Mouse (Mus musculus) layer of hippocampus, adult 11-12 months (tissue): Measurements from ENCODE around the gene Nlk.
A peak's percentile ranks its signal among the peaks of the same experiment; 100 is the strongest.

ENCODE experiments used
- DNase-seq: peaks from one replicate; pipeline ENCODE4 v3.0.0; 2022; ENCODE audit warnings: low spot score

Gene Nlk

DNA sequence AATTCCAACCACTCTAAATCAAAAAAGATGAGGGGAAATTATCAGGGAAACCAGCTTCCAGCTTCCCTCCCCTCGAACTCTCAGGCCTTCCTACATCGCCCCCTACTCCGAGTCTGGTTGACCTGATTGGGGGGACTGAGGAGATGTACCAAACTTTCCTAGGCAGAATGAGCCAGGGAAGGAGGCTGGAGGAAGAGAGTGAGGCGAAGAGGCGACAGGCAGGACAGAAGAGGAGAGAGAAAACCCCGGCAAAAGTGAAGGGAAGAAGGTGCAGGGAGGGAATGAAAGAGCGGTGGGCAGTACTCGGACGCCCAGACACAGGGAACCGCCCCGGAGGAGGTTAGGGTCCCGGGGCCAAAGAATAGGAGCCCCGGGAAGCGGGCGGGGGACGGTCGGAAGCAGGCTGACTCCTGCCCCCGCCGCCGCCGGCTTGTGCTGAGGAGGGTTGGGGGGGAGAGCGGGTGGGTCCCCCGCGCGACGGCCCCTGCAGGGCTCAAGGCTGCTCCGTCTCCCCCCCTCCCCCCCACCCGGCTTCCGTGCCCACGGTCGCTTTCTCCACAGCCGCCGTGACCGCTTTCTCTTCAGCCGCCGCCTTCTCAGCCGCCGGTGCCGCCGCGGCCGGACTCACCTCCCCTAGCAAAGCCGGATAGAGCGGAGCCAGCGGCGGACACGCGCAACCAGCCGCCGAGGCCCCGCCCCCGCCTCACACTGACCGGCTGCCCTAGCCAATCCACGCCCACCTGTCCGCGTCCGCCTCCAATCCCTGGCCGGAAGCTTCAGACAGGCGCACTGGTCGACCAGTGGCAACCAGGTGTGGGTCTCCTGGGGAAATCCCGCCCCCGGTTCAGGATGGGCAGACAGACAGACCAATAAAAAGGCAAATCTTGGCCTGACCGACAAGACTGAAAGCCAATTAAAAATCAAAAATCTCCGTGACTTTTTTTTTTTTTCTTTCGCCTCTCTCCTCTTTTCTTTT is at the start of gene Nlk:
Gene Nlk, minus strand, starts transcription at position 597 of the 976 bp plus-strand sequence.
- peak; percentile 99 for DNase-seq

DNA sequence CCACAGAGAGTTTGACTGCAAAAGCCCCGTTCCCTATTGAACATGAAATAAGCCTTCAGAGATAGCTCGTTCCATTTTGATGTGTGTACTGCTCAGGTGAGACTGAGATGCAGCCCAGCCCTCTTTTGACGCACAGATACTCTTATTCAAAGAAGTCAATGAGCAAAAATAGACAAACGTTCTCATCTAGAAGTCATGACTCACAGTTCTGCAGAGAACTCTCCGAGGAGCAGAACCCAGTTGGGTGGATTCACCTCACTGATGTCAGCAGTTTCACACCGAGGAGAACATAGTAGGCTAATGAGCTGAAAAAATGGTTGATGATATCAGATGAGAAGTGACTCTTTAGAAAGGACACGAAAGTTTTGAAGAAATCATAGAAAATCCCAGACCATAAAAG is 49.1 kb upstream of the Nlk start:
- no peak for DNase-seq

DNA sequence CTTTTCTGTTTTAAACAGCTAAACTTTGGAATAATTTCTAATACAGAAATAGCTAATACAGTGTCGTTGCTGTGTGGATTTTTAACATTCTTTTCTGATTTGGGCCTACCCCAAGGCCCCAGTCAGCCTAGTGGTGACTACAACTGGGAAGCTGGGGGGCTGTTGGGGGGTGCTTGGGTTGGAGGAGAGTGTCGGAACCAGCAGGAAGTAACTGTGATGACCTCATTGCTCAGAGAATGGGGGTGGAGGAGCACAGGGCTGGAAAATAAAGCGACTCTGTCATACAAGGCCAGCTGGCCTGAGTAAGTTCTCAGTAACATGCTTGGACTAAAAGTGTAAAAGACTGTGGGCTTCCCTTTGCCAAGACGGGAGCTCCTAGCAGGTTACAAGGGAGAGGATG is 48.3 kb upstream of the Nlk start:
- DNase-seq = no peak

DNA sequence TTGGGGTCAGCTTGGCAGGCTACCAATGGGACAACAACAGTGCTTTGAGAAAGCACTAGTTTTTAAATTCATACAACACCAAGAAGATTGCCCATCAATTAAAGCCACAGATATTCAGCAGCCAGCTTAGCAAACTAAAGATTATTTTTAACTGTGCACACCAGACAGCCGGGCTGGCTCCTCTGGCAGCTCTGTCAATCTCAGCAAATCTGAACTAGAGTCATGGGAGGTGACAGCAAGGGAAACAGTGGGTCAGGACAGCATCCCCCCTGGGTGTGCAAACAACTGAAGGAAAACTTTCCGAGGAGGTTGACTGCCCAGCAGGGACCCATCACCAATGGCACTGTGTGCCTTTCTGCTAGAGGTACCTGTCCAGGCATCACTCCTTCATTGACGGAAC is 45.3 kb upstream of the Nlk start:
- no peak for DNase-seq

DNA sequence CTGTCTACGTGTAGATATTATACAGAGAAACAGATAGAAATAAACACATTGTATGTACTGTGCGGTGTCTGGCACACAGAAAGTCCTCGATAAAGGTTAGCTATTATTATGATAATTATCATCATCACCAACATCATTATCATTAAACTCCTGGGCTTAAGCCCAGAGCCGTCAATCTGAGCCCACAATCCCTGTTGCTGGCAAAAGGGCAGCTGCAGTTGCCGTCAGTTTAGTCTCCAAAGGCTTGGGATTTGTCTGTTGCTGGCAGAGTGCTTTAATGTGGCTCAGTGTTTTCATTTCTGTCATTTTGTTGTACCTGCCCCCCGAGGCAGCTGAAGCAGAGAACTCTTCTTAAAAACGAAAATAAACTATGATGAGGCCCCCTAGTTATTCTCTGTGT is 44.8 kb upstream of the Nlk start:
- DNase-seq = no peak

DNA sequence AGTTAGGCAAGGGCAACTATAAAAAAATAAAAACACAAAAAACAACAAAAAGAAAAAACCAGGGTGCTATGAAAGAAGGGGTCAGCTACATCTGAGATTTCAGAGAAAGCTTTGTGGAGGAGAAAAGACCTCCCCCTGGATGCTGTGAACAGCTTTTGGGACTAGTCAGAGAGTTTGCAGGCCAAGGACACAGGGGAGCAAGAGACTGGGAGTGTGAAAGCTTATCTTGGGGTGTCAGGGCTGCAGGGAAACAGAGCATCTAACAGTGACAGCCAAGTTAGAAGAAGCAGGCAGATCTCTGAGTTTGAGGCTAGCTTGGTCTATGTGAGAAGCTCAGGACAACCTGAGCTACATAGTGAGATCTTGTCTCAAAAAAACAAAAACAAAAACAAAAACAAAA is 42.2 kb upstream of the Nlk start:
- DNase-seq = no peak

DNA sequence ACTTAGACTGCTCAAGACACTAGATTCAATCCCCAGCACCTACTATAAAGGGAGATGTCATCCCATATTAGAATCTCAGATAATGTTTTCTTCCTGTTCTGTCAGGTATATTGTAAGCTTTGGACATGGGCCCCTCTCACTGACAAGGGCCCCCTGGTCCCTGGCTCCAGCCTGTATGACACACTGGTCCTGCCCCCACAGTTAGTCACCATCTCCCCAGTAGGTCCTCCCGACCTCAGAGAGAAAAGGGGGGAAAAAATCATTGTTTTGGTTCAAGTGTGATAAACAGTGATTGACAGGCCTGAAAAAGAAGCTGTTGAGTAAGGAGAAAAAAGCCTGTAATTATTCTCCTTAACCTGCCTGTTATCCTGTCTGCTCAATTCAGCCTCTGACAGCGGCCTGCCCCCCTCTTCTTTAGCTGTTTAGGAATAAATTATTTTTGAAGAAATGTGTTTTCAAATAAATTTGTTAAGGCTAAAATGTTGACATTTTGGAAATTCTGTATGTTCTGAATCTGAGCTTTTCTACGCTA is 39.8 kb upstream of the Nlk start:
- DNase-seq = no peak

DNA sequence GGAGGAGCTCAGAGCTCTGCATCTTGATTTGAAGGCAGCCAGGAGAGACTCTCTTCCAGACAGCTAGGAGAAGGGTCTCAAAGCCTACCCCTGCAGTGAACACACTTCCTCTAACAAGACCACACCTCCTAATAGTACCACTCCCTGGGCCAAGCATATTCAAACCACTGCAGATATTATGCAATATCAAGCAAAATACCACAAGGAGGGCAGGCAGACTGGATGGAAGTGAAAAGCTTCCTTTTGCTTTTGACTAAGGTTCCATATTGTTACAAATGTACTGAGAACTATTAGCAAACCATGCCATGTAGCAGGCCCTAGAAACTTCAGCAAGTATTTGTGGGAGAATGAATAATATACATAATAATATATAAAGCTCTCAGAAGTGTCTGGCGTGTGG is 38.0 kb upstream of the Nlk start:
- no peak for DNase-seq

DNA sequence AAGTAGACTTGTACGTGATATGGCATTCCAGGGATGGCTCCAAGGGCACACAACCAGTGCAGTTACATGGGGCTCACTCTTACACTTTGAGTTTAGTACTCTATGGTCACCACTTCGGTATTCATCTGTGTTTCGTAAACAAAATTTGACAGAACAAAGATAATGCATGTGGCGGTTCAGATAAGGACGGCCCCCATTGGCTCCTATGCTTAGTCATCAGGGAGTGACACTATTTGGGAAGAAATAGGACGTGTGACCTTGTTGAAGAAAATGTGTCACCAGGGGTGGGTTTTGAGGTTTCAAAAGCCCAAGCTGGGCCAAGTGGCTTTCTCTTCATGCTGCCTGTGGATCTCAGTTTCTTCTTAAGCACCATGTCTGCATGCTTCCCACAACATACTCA is 35.4 kb upstream of the Nlk start:
- no peak for DNase-seq

DNA sequence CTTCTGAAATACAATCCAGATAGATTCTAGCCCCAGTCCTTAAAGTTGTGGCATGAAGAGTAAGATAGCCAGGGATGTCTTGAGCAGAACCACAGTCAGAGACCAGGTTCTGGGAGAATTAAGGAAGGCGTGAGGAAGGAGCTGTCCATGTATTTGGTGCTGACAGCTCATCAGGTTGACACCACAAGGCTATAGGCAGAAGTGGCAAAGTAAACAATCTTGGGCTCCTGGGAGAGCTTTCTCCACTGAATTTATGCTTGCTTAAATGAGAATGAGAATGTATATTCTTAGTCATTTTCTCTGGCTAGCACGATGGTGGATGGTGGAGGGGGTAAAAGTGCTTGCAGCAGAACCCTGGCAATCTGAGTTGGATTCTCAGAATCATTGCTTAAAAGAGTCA is 33.7 kb upstream of the Nlk start:
- DNase-seq = no peak

DNA sequence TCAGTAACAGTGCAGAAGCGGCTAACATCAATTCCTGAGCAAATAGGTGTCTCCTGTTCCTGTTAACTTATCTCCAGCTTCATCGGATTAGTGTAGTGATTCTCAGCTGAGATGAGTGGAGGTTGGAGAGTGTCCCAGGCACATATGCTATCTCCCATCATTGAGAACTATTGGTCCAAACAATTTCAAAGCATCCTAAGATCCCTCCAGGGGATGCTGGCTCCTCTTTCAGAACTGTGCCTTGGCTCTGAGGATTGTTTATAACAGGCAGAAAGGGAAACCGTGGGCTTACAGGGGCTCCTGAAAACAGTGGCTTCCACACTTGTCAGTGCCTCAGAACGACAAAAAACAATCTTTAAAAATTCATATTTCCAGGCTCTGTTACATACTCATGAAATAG is 30.9 kb upstream of the Nlk start:
- DNase-seq = no peak

DNA sequence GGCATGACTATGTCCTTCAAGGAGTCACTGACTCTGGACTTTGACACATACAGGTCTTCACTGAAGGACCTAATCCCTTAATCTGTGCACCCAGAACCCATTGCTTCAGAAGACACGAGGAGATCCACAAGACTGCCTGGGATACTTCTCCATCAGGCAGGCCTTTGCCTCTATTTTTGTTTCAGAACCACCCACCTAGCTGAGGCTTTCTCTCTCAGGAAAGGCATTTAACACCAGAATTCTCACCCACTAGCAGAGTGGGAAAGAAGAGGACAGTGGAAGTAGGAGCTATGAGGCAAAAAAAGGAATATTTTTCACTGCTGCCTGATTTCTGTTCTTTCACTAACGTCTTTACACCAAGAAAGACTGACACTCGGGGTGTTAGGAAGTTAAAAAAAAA is 29.2 kb upstream of the Nlk start:
- peak; percentile 16 for DNase-seq

DNA sequence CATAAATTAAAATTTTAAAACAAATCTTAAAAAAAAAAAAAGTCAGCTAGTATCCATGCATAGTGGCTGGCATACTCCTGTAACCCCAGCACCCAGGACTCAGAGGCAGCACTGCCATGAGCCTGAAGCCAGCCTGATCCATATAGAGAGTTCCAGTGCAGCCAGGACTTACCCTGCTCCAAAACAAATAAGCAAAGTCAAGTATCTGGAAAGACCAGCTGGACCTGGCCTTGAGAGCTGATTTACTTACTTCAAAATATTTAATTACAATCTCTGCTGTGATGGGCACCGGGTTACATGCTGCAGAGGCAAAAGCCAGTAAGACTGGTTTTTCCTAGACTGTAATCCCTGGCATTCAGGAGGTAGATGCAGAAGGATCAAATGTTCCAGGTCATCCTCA is 27.6 kb upstream of the Nlk start:
- no peak for DNase-seq

DNA sequence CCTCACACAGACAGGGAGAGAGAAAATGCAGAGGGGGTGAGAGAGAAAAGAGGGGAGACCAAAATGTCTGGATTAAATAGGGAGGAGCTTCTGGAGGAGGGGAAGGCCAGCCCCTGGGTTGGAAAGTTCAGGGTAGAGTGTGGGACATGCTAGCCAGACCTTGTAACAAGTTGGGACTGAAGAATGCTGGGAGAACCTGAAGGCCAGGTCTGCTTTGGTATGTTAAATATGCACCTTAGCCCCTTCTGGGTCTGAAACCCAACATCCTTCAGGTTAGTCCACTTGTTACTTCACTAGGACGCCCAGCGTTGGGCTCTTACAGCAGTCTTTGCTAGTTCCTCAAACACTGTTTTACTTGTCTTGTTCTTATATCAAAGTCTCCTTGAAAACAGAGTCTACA is 24.2 kb upstream of the Nlk start:
- no peak for DNase-seq

DNA sequence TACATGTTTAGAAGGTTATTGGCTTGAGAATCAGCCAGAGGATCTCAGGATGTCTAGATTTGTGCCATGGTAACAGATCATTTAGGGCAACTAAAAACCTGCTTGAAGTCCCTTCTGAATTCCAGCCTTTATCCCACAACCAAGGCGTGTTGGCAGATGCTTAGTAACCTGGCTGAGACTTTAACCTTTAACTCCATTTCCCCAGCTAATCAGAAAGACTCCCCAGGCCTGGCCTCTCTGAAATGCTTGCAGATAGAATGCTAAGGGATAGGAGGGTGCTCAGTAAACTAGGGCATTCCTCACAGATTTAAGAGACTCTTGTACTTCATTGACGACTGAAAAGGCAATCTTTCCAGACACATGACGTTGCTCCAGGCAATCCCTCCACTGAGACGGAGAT is 20.5 kb upstream of the Nlk start:
- DNase-seq = no peak

DNA sequence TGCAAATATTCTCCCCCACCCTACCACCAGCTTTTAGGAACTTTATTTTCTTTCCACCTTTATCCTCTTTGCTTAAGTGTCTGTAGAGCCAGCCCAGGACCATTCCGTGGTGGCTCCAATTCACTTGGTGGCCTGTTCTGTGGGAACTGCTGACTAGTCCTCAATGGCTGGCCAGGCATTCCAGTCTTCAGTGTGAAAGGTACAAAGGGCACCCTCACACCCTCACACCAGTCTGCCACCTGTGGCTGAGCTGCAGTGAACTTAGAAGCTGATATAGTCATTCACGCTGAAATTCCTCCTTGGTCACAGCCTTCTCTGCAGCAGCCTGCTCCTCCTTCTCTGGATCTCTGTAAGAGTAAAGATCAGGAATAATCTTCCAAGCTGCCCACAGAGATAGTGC is 11.5 kb upstream of the Nlk start:
- no peak for DNase-seq

DNA sequence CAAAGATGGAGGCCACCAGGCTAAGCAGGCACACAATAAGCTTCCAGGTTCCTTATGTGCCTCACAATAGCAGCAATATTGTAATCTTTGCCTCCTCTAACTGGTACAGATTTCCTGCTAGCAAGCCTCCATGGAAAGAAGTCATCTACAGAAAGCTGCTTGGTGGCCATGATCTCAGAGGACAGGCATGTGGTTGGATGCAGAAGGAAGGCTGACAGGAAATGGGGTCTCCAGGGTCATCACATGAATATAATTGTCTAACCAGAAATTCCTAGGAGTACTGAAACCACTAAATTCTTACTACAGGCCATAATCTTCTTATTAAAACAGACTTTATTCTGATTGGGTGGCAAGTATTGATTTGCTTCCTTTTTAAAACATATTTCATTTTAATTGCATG is 8.9 kb upstream of the Nlk start:
- DNase-seq = no peak

DNA sequence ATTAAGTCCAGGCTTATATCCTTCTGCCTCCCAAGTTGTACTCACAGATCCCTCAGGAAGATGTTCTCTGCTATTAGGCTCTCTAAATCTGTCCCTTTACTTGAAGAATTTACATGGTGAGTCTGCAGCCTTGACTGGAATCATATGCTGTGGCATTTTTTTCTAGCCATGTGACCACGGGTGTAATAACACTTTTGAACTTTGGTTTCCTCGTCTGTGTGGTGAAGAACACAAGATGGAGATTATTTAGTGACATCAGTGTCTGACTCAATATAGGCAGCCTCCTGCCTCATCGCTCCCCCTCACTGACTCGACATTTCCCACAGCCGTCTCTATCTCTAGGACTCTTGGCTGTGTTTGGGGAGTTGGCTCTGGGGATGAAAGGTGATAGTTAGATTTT is 5.9 kb upstream of the Nlk start:
- DNase-seq = no peak

DNA sequence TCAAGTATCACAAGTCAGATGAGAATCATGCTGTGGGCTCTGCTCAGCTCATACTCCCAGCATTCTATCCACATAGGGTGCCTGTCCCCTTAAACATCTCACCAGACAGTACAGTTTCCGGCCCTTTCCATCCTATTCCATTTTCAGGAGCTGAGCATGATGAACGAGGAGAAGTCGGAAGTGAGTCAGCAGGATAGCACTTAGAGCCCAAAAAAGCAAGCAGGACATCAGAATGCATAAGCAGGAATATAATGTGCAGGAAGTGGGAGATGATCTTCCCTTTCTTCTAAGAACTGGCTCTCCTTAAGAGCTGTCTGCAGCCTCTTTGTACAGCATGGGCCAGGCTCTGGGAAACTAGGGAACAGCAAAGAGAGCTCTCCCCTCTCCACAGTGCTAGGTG is 5.1 kb upstream of the Nlk start:
- DNase-seq = no peak

DNA sequence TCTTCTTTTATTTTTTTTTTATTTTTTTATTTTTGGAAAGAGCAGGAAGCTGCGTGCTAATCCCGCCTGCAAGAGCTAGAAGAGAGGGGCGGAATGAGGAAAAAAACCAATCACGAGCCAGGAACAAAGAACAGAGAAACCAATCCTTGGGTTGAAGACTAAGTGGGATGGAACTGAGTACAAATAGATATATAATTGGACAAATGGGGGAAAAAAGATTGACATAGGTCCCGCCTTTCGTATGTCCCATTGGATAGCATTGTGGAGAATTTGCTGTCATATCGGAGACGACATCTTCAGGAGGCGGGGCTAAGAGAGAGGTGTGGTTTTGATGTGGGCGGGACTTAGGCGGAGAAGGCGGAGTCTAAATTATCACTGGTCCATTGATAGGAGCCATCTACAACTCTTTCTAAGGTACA is 589 bp upstream of the Nlk start:
- DNase-seq = peak; percentile 96

DNA sequence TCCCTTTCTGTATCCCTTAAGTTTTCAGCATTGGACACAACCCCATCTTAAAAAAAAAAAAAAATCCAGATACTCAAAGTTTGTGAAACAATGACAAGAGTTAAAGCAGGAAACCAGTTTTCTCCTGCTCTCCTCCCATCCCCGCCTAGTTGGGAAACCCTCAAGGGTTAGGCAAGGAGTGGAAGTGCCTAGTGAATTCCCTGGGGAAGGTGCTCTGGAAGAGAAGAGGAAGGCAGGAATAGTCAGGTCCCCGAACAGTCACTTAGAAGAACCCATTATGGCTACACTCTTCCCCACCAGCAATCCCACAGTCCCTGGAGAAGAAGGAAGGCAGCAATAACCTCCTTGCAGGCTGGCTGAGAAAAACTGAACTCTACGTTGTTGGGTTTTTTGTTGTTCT is 2.9 kb downstream of the Nlk start:
- no peak for DNase-seq

DNA sequence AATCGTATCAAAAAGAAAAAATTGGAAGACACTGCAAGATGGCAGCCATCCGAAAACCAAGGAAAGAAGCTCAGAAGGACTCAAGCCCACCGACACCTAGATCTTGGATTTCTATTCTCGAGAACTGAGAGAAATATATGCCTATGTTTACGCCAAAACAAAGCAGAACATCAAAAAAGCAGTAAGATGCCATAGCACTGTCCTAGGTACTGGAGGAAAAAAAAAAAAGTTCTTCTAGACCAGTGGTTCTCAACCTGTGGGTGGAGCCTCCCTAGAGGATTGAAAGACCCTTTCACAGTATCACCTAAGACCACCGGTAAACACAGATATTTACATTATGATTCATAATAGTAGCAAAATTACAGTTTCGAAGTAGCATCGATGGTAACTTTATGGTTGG is 3.9 kb downstream of the Nlk start:
- no peak for DNase-seq

DNA sequence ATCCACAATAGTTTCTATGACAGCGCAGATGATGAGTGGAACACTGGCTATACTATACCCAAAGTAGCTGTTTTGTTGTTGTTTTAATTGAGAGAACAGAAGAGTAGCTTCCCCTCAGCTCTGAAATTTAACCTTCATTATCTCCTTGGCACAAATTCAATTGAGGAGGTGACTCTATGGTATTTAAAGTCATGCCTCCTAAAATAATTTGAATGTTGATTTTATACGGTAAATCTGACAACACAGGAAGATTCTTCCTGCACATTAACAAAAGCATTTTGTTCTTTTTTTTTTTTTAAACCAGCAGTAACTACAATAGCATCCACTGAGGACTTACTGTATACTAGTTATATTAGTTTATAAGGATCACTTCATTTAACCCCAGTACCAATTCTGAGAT is 6.0 kb downstream of the Nlk start:
- DNase-seq = no peak

DNA sequence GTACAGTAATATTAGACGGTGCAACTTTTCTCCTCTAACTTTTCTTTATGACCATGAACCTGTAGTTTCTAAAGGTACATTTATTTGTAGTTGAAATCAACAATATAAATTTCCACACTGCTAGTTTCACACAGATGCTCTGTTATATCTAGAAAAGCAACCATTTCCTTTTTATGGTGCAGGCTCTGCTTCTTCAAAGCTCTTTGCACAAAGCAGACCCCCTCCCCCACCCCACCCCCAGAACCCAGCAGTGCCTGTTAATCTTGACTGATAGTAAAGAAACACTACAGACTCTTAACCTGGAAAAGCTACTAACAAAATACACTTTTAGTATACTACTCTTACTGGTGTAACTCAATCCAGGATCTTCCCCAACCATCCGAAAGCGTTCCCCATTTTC is 6.6 kb downstream of the Nlk start:
- DNase-seq = no peak
